Mouse (Mus musculus): ENCODE data around the gene Gm572.

Gm572 gene

DNA sequence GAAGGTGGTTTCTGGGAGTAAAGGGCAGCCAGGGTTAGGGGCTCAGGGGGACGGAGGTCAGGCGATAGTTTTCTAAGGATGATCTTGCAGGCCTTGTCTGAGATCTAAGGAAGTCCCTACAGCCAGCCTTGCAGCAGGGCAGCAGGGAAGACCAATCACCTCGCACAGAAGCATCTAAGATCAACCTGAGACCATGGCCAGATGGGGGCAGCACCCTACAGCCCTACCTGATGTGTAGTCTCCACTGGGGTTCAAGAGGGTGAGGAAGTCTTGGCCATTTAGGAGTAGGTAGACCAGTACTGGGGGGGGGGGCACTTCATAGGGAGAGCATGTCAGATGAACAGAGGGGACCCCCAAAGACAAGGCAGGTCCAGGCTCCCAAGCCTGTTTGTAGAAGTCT lies 72.3 kb downstream of the Gm572 start:
- DNase-seq (ENCODE audit: low read depth, low spot score) = no peak

All from retina, postnatal 7 days (tissue).